Mouse (Mus musculus) naive thymus-derived CD4-positive, alpha-beta T cell, adult 5 months (primary cell): ENCODE measurements around the gene Pxylp1. TPM values are rescaled to one million over a fixed set of nuclear protein-coding genes. Genes with fewer than 3 reads are reported as not detected.

ENCODE experiments used
- polyA plus RNA-seq: library from polyadenylated mRNA; unstranded; fragments of 100-300 nt; shearing (Covaris generic); gene quantifications from one replicate; pipeline ENCODE4 v1.2.1, GENCODE M21; 2017

Pxylp1 gene
- polyA plus RNA-seq, result 29.6 TPM

GRCm38 (mm10) chr9:96892546-96892945 is at the start of gene Pxylp1:
Gene Pxylp1, minus strand, starts transcription at chr9:96892669.

Other genes with a start within 250 kb of the Pxylp1 start
- 28.4 TPM for gene Zbtb38, start 139.8 kb downstream of the Pxylp1 start, polyA plus RNA-seq
- gene Spsb4, start 126.2 kb upstream of the Pxylp1 start, polyA plus RNA-seq, result not detected
- 148 TPM for gene Slc25a36, start 218.5 kb upstream of the Pxylp1 start, polyA plus RNA-seq